Comparison of ENCODE assay signal across 12 mouse cellular contexts in the genomic region with DNA sequence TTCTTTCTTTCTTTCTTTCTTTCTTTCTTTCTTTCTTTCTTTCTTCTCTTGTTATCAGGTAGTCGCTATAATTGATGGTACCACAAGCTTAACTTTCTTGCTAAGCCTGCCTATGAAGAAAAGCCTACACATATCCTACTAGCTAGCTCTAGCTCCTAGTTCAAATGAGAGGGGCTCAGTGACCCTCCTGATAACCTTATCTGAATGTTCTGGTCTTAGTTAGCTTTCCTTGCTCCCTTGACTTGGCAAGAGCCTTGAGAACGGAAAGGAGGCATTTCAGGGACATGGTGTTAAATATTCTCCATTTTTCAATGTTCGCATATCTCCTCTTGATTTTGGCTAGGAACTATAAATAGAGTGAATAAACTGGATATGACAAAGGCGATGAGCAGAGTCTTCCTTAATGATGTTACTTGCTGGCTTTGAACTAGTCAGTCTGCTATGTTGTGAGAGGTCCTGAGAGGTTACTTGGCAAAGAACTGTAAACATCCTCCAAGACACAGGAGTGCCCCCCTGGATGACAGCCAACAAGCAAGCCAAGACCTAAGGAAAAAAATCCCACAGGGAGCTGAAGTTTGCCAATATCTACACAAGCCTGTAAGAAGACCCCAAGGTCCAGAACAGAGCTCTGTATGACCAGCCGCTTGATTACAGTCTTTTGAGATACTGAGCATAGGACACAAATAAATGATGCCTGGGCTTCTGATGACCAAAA.
DNase-seq lines count a peak whose midpoint lies in the region; ATAC-seq and TF ChIP-seq lines count a peak whose summit lies in the region.
"Had no signal": no experiment of that assay in that cellular context is flagged by ENCODE, and none has a peak within 500 bp of the region (broad histone marks: within the 10 kb centered on the region; RNA-seq: fewer than 3 reads in every experiment).

No protein-coding gene starts in this region.

- H3K9me3 ChIP-seq in kidney, embryonic 15.5 days (replicated peaks): no peaks in the 10 kb centered on the region
- H3K9me3 ChIP-seq in heart, embryonic 16.5 days (replicated peaks; ENCODE audit: control insufficient read depth, low read length): no peaks in the 10 kb centered on the region
- H3K9me3 ChIP-seq in lung, postnatal 0 days (ENCODE audit: low read length): no peaks in the 10 kb centered on the region

- no peaks in the 10 kb centered on the region for H3K36me3 ChIP-seq in kidney, embryonic 15.5 days
- no peaks in the 10 kb centered on the region for H3K36me3 ChIP-seq in heart, embryonic 16.5 days (ENCODE audit: control insufficient read depth, insufficient read depth)
- H3K36me3 ChIP-seq in lung, postnatal 0 days (ENCODE audit: insufficient read depth, low read length): no peaks in the 10 kb centered on the region

- H3K4me1 ChIP-seq in kidney, embryonic 15.5 days: no peaks in the 10 kb centered on the region
- H3K4me1 ChIP-seq in heart, embryonic 16.5 days (ENCODE audit: control insufficient read depth, insufficient read depth, low read length): no peaks in the 10 kb centered on the region
- H3K4me1 ChIP-seq in lung, postnatal 0 days (ENCODE audit: insufficient read depth, low read depth, low read length): peaks cover 3% of the 10 kb centered on the region; the same call in 1 of the 2 replicates

- H3K27ac ChIP-seq in kidney, embryonic 15.5 days: no peak overlapping the region
- no peak overlapping the region for H3K27ac ChIP-seq in heart, embryonic 16.5 days (ENCODE audit: low read length)
- H3K27ac ChIP-seq in lung, postnatal 0 days (ENCODE audit: low read length): no peak overlapping the region

- no peak for TF ChIP-seq CTCF in lung, postnatal 0 days (IDR thresholded peaks at IDR 0.05)

- peak; percentile 63 for TF ChIP-seq EP300 in lung, postnatal 0 days (IDR thresholded peaks at IDR 0.05)

- peak; percentile 21 for DNase-seq in adrenal gland, adult 2 months
- no peak for DNase-seq in adrenal gland, postnatal 4 days (ENCODE audit: low spot score in 2 of 2)
- DNase-seq in kidney, adult 11 months: peak; percentile 10
- DNase-seq in lung, postnatal 0 days (ENCODE audit: low spot score): peak; percentile 75
- no peak for DNase-seq in right cerebral cortex, postnatal 4 days
- no peak for DNase-seq in urinary bladder, postnatal 10 days (ENCODE audit: low spot score)
- DNase-seq: liver; right cerebral cortex, adult 18-20 months had no signal

- H3K27me3 ChIP-seq in kidney, embryonic 15.5 days: no peaks in the 10 kb centered on the region
- H3K27me3 ChIP-seq in heart, embryonic 16.5 days (ENCODE audit: control insufficient read depth, insufficient read depth, low read length): no peaks in the 10 kb centered on the region
- no peaks in the 10 kb centered on the region for H3K27me3 ChIP-seq in lung, postnatal 0 days (replicated peaks; ENCODE audit: insufficient read depth, low read length)

- H3K4me2 ChIP-seq in kidney, embryonic 15.5 days: no peak overlapping the region
- H3K4me2 ChIP-seq in heart, embryonic 16.5 days (ENCODE audit: low read depth, low read length): no peak overlapping the region
- H3K4me2 ChIP-seq in lung, postnatal 0 days (replicated peaks; ENCODE audit: low read depth, low read length): no peak overlapping the region

- no peak for ATAC-seq in kidney, embryonic 15.5 days (replicated peaks; ENCODE audit: low FRiP score)
- ATAC-seq in heart, embryonic 16.5 days (replicated peaks; ENCODE audit: extremely low read depth, insufficient read depth, low FRiP score): peak; percentile 52; the same call in 1 of the 2 replicates
- ATAC-seq in lung, postnatal 0 days: peak; percentile 91
- ATAC-seq: forebrain, embryonic 14.5 days; inflammation-experienced regulatory T-cells, adult 6 months had no signal

- H3K9ac ChIP-seq in kidney, embryonic 15.5 days: no peak overlapping the region
- no peak overlapping the region for H3K9ac ChIP-seq in heart, embryonic 16.5 days (ENCODE audit: low read length)
- H3K9ac ChIP-seq in lung, postnatal 0 days (replicated peaks; ENCODE audit: low read depth): no peak overlapping the region

- WGBS in kidney, embryonic 15.5 days: 74% methylated on average over 5 of the region's 5 CpGs
- 48% methylated on average over 5 of the region's 5 CpGs for WGBS in heart, embryonic 16.5 days
- WGBS in lung, postnatal 0 days: 30% methylated on average over 5 of the region's 5 CpGs

- H3K4me3 ChIP-seq in kidney, embryonic 15.5 days (replicated peaks): no peak overlapping the region
- no peak overlapping the region for H3K4me3 ChIP-seq in heart, embryonic 16.5 days (ENCODE audit: low read length)
- no peak overlapping the region for H3K4me3 ChIP-seq in lung, postnatal 0 days (ENCODE audit: low read depth, low read length)

Comparison
In these comparisons a context has a peak if more than half of its experiments do, and no peak if none do; other contexts are left out.
1. DNase-seq: peak in adrenal gland, adult 2 months (single experiment), kidney, adult 11 months (single experiment) and lung, postnatal 0 days (single experiment); none in adrenal gland, postnatal 4 days (0 of 2), right cerebral cortex, postnatal 4 days (single experiment) and urinary bladder, postnatal 10 days (single experiment).